Mouse (Mus musculus): ENCODE measurements around the gene Alms1. TPM values are rescaled to one million over a fixed set of nuclear protein-coding genes. Genes with fewer than 3 reads are reported as not detected.
"Not testable (repeated sequence)": the region's sequence is repeated elsewhere in the genome, so short reads cannot be mapped to it uniquely, and the experiment has no call there.

Gene Alms1
- total RNA-seq (2021) = 1 to 10 TPM; 6.9 to 7.0 TPM
- long read RNA-seq, experiment 1 = 0 reads
- long read RNA-seq, experiment 2 = 0 reads

GRCm38 (mm10) chr6:85587396-85588143, at the start of gene Alms1:
Alms1 (plus strand) TSS chr6:85587531.
- peak; percentile 90 to 94 for DNase-seq (ENCODE audit: low spot score in 2 of 2)

DNA sequence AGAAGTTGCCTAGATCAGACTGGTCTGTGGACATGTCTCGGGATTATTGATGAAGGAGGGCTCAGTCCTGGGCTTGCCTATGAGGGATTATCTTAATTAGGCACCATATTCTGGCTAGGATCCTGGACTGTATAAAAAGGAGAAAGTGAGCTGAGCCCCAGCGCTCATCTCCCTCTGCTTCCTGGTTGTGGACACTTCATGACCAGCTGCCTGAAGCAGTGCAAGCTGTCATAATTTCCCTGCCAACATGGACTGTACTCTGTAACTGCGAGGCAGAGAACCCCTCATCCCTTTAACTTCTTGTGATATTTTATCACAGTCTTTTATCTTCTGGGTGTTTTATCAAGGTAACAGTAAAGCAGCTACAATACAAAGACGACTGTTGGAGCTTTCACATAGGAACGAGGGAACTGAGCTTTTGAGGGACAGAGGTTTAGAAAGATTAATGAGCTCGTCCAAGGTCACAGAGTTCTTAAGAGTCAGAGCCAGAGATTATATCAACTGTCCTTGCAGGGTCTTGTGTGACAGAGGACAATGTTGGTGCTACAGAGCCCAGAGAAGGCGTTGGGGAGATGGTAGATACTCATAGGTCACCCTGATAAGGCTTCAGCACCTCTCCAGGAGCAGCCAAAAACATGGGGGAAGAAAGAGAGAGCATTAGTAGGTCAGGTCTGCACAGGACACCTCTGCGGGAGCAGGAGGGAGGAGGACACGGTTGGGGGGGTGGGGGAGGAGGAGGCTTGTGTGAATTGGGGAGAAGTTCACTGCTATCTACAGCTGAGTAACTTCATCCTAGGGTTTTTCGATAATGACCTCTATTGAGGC, 43.8 kb upstream of the Alms1 start:
- DNase-seq (ENCODE audit: low spot score in 2 of 2) = no peak

DNA sequence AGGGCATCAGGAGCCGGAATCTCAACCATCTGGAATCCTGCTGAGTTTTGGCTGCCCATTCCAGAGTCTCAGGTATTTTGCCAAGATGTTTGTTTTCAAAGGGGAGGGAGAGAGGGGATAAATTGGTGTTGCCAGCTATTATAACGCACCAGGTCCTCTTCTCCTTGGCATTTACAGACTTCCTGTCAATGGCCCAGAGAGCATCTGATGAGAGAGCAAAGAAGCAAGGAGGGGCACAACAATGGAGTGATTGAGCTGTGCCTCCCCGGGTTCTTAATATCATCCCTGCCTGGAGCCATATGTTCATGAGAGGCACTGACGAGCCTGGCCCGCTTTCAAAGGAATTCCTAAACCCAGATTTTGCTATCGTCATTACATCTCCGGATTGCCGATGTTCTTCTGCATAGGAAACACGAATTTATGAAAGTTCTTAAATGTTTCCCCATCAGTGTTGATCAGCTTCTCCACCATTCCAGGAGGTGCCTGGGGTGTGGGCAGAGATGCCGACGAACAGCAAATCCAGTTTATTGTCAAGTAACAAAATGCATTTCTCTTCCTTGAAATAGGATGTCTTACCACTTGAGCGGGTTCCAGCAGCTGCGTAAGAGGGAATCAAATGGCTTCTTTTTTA, 43.0 kb upstream of the Alms1 start:
- DNase-seq (ENCODE audit: low spot score in 2 of 2) = peak; percentile 53 to 66

GRCm38 (mm10) chr6:85547642-85548041, 39.7 kb upstream of the Alms1 start:
- DNase-seq (ENCODE audit: low spot score in 2 of 2) = no peak

DNA sequence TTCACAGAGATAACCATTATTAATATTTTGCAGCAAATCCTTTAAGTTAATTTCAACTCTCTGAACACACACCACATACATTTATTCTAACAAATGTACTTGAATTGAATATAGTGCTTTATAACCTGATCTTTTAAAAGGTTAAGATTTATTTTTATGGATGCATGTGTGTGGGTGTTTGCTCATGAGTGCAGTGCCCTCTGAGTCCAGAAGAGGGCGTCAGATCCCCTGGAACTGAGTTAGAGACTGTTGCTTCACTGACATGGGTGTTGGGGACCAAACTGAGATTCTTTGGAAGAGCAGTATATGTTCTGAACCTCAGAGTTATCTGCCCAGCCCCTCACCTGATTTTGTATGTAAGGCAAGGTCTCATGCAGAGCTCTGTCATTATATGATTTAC, 25.0 kb upstream of the Alms1 start:
- no peak for DNase-seq (ENCODE audit: low spot score in 2 of 2)

DNA sequence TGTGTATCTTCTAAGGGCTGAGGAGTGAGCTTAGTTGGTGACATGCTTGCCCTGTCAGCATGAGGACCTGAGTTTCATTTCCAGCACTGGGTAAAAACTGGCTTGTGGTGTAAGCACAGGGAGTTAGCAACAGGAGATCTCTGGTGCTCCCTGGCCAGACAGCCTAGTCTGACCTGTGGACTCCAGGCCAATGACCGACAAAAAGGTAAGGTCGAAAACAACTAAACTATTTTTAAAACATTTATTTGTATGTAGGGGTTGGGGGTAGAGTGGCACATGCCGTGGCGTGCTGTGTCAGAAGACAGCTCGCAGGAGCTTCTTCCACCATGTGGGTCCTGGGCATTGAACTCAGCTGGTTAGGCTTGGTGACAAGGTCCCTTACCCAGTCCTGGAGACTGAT, 14.5 kb upstream of the Alms1 start:
- no peak for DNase-seq (ENCODE audit: low spot score in 2 of 2)

- DNase-seq (ENCODE audit: low spot score in 2 of 2) = no peak
Measured at GRCm38 (mm10) chr6:85581688-85582087, 5.6 kb upstream of the Alms1 start.

DNA sequence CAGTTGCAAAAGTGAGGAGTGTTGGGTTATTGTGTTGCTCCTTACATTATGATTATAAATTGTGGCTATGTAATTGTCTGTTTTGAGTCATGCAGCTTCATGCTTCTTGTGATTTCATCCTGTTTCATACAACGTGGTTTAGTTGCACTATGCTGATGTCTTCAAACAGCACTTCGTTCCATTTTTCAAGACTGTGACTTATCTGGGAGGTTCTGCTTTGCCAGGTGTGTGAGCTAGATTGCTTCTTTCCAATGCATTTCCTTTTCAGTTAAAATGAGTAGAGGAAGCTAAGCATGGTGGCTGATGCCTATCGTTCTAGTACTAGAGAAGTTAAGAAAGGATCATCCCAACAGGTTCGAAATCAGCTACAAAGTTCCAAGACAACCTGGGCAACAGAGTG, 2.7 kb upstream of the Alms1 start:
- no peak for DNase-seq (ENCODE audit: low spot score in 2 of 2)

DNA sequence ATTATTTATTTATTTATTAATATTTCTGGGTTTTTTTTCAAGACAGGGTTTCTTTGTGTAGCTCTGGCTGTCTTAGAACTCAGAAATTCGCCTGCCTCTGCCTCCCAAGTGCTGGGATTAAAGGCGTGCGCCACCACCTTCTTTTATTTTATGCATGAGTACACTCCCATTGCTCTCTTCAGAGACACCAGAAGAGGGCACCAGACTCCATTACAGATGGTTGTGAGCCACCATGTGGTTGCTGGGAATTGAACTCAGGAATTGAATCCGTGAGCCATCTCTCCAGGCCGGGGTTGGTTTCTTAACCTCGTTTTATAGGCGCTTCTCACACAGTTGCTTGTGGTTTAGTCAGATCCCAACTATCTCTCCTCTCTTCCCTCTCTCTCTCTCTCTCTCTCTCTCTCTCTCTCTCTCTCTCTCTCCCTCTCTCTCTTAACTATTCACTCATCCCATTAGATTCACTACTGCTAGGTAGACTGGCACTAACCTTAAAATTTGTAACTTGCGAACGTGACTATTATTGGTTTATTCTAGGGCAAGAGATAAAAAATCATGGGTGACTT, 445 bp upstream of the Alms1 start:
- DNase-seq (ENCODE audit: low spot score in 2 of 2) = no peak

DNA sequence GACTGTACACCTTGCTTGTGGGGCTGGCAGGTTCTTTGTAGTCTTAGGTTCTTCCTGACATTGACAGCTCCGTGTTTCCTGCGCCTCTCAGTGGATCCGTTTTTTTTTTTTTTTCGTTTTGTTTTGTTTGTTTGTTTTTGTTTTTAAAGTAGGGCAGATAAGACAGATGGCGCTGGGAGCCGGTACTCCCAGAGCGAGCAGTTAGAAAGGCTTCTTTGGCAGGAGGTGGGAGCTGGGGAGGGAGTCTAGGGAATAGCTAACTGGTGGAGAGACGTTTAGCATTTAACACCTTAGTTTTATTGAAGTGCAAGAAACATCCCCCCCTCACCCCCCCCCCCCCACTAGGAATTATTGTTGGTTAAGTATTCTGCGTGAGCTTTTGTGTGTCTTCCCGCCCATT, 833 bp downstream of the Alms1 start:
- no peak for DNase-seq (ENCODE audit: low spot score in 2 of 2)

DNA sequence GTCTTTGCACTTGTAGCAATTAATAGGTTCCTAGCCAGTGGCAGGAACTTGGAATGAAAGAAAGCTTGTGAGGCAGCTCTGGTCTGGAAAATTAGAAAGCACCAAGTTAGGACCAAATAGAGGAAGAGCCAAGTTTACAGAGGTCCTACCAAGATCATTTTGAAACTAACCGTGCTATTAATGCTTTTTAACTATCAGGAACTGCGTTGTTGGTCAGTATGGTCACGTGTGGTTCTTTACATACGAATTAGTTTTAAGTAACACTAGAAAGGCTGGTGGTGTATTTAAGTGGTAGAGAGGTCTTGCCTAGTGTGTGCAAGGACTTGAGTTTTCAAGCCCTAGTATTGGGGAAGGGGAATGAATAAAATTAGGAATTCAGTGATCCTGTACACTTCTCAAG, 1.2 kb downstream of the Alms1 start:
- DNase-seq (ENCODE audit: low spot score in 2 of 2) = no peak

DNA sequence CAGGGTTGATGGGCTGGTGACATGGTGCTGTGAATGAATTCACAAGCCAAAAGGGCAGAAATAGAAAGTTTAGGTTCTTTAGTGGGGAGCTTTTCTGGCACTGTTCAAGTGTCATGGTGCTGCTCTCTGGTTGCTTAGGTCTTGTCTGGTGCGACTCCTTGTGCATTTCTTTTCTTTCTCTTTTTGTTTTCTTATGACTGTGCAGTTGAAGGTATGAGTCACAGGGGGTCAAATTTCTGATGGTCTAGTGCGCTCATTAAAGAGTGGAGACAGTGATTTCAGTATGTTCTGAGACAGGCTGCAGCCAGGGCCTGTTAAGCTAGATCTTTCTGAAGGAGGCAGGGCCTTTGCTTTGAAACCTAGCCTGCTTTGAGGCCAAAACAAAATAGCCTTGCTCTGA, 2.8 kb downstream of the Alms1 start:
- DNase-seq (ENCODE audit: low spot score in 2 of 2) = no peak

GRCm38 (mm10) chr6:85599310-85599709, 12.0 kb downstream of the Alms1 start:
- no peak for DNase-seq (ENCODE audit: low spot score in 2 of 2)

DNA sequence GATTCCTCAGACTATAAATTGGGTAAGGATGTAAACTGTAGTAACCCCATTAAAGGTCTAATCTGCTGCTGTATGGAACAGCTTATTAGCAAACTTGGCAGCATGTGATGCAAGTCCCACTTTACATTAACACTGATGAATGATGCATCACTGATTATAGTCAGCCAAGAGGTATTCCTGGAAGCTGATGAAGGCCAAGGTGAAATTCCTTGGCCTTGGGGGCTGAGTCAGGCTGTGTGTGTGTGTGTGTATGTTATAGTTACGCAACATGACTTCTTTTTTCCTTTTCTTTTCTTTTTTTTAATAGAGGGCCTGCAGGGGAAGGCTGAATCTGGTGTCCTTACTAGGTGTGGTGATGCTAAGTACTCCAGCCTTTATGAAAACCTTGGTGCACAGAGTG, 23.2 kb downstream of the Alms1 start:
- no peak for DNase-seq (ENCODE audit: low spot score in 2 of 2)

- DNase-seq (ENCODE audit: low spot score in 2 of 2) = no peak
Measured at GRCm38 (mm10) chr6:85620826-85621225, 33.5 kb downstream of the Alms1 start.

GRCm38 (mm10) chr6:85621600-85621999, 34.3 kb downstream of the Alms1 start:
- no peak for DNase-seq (ENCODE audit: low spot score in 2 of 2)

DNA sequence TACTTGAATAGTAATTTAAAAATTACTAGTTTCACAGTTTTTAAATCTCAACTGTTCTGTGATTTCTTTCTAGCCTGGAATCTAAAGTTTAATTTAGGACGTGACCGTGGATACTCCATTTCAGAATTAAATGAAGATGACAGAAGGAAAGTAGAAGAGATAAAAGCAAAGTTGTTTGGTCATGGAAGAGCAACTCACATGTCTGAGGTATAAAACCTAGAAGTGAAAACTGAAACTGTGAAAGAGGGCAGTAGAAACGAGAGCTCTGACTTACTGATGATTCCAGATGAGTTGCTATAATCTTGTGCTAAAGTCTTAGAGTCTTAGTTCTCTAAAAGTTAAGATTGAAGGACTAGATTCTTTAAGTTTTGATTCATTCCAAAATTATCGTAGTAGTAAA, 37.2 kb downstream of the Alms1 start:
- no peak for DNase-seq (ENCODE audit: low spot score in 2 of 2)

- DNase-seq (ENCODE audit: low spot score in 2 of 2) = no peak
Measured at GRCm38 (mm10) chr6:85633165-85633564, 45.8 kb downstream of the Alms1 start.

DNA sequence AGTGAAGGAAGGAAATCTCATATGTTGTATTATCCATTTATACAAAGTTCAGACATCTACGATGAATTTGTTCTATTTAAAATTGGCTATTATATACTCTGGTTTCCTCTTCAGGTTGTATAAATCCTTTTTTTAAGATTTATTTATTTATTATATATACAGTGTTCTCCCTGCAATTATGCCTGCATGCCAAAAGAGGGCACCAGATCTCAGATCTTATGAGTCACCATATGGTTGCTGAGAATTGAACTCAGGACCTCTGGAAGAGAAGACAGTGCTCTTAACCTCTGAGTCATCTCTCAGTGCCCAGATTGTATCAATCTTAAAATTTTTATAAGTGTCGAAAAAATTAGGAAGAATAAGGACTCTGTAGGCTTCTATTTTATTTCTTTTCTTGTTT, 65.9 kb downstream of the Alms1 start:
- no peak for DNase-seq (ENCODE audit: low spot score in 2 of 2)

DNA sequence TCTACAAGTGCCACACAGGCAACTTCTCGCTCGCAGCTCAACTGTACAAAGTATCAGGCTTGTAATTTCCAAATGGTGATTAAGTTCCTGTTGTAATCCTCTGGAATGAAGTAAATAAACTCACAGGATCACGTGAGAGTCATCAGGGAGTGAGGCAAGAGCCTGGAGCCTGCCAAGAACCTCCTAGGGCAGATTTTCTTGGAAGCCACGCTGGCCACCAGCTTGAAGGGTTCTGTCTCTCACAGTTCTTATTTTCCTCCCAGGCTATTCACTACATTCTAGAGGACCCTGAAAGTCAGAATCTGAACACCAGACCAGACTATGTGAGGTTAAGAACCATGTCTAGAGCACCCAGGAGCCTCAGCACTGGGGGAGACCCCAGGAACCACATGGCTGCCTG, 114.6 kb downstream of the Alms1 start:
- not testable (repeated sequence) for DNase-seq (ENCODE audit: low spot score in 2 of 2)

GRCm38 (mm10) chr6:85709206-85709605, 121.9 kb downstream of the Alms1 start:
- not testable (repeated sequence) for DNase-seq (ENCODE audit: low spot score in 2 of 2)

GRCm38 (mm10) chr6:85709607-85710006, 122.3 kb downstream of the Alms1 start:
- not testable (repeated sequence) for DNase-seq (ENCODE audit: low spot score in 2 of 2)

Data from layer of hippocampus, postnatal 14 days (tissue).